Comparison of ENCODE assay signal across 8 mouse cellular contexts in the genomic region with DNA sequence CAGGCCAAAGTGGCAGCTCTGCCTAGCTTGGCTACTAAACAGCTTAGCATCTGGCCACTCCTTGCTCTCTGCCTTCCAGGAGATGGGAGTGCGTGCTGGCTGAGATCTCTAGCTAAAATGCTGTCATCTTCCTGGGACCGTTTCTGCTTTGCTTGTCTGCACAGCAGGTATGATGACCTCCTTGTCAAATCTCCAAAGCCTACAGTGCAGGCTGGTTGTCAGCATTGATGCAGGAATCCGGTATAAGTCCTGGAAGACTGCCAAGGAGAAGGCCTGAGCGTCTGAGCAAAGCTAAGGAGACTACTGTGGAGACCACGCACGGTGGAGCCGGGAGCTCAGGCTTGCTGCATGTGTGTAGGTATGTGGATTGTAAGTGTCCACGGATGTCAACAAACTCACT. TPM values are rescaled to one million over a fixed set of nuclear protein-coding genes. Genes with fewer than 3 reads are reported as not detected.
A peak's percentile ranks its signal among the peaks of the same experiment; 100 is the strongest.
DNase-seq lines count a peak whose midpoint lies in the region; ATAC-seq and TF ChIP-seq lines count a peak whose summit lies in the region.

A gene (plus strand): TSS at position 173 of the 400 bp plus-strand sequence.

- TF ChIP-seq CTCF in stomach, postnatal 0 days (IDR thresholded peaks at IDR 0.05; ENCODE audit: low read depth), result no peak

- H3K4me2 ChIP-seq in stomach, embryonic 14.5 days (replicated peaks; ENCODE audit: low read depth, low read length), result no peak within 1 kb of the TSS
- no peak within 1 kb of the TSS for H3K4me2 ChIP-seq in stomach, postnatal 0 days (replicated peaks; ENCODE audit: low read depth)
- H3K4me2 ChIP-seq in limb, embryonic 11.5 days (ENCODE audit: low read depth, severe bottlenecking), result no peak within 1 kb of the TSS
- no peak within 1 kb of the TSS for H3K4me2 ChIP-seq in stomach, embryonic 15.5 days

- no peak for ATAC-seq in stomach, embryonic 14.5 days (ENCODE audit: insufficient number of reproducible peaks, insufficient read depth, low FRiP score, low read depth)
- ATAC-seq in stomach, postnatal 0 days (ENCODE audit: low FRiP score, low TSS enrichment), result no peak
- no peak for ATAC-seq in limb, embryonic 11.5 days (ENCODE audit: insufficient number of reproducible peaks, low FRiP score, low TSS enrichment, low read depth)
- no peak for ATAC-seq in stomach, embryonic 15.5 days (ENCODE audit: insufficient read depth, low FRiP score, low read depth)

- peak; percentile 54 to 59 for DNase-seq in cerebellum, postnatal 14 days
- no peak for DNase-seq in cerebellum, adult 8-10 months
- DNase-seq in stomach, postnatal 0 days (ENCODE audit: low spot score), result no peak
- no peak for DNase-seq in limb, embryonic 11.5 days (ENCODE audit: low spot score)
- no peak for DNase-seq in adipocyte (ENCODE audit: low spot score)
- no peak for DNase-seq in spleen, postnatal 36 days (ENCODE audit: low spot score in 2 of 2)

- no peak within 1 kb of the TSS for H3K4me3 ChIP-seq in stomach, embryonic 14.5 days (ENCODE audit: low read depth, low read length)
- no peak within 1 kb of the TSS for H3K4me3 ChIP-seq in stomach, postnatal 0 days (ENCODE audit: low read depth, low read length)
- H3K4me3 ChIP-seq in limb, embryonic 11.5 days (ENCODE audit: low read depth, low read length), result no peak within 1 kb of the TSS
- H3K4me3 ChIP-seq in stomach, embryonic 15.5 days (replicated peaks), result no peak within 1 kb of the TSS

- 57% methylated on average over 8 of the region's 8 CpGs for WGBS in stomach, embryonic 14.5 days
- 55% methylated on average over 8 of the region's 8 CpGs for WGBS in stomach, postnatal 0 days
- WGBS in limb, embryonic 11.5 days, result 82% methylated on average over 8 of the region's 8 CpGs
- 59% methylated on average over 8 of the region's 8 CpGs for WGBS in stomach, embryonic 15.5 days

- H3K4me1 ChIP-seq in stomach, embryonic 14.5 days (ENCODE audit: control insufficient read depth, insufficient read depth, low read length), result no peaks in the 10 kb centered on the region
- no peaks in the 10 kb centered on the region for H3K4me1 ChIP-seq in stomach, postnatal 0 days (replicated peaks; ENCODE audit: control insufficient read depth, insufficient read depth)
- H3K4me1 ChIP-seq in limb, embryonic 11.5 days (ENCODE audit: control insufficient read depth, insufficient read depth, low read length), result no peaks in the 10 kb centered on the region
- no peaks in the 10 kb centered on the region for H3K4me1 ChIP-seq in stomach, embryonic 15.5 days

- no peak within 1 kb of the TSS for H3K9ac ChIP-seq in stomach, embryonic 14.5 days (replicated peaks; ENCODE audit: low read depth, low read length)
- no peak within 1 kb of the TSS for H3K9ac ChIP-seq in stomach, postnatal 0 days (ENCODE audit: low read length)
- no peak within 1 kb of the TSS for H3K9ac ChIP-seq in limb, embryonic 11.5 days (ENCODE audit: low read length)
- H3K9ac ChIP-seq in stomach, embryonic 15.5 days, result no peak within 1 kb of the TSS

- no peaks in the 10 kb centered on the region for H3K27me3 ChIP-seq in stomach, embryonic 14.5 days (ENCODE audit: control insufficient read depth, insufficient read depth, low read length)
- no peaks in the 10 kb centered on the region for H3K27me3 ChIP-seq in stomach, postnatal 0 days (ENCODE audit: control insufficient read depth, insufficient read depth, low read length)
- no peaks in the 10 kb centered on the region for H3K27me3 ChIP-seq in limb, embryonic 11.5 days (ENCODE audit: control insufficient read depth, insufficient read depth, low read length)
- no peaks in the 10 kb centered on the region for H3K27me3 ChIP-seq in stomach, embryonic 15.5 days (replicated peaks)

- H3K9me3 ChIP-seq in stomach, embryonic 14.5 days (ENCODE audit: control insufficient read depth, low read depth, low read length), result no peaks in the 10 kb centered on the region
- no peaks in the 10 kb centered on the region for H3K9me3 ChIP-seq in stomach, postnatal 0 days (ENCODE audit: control insufficient read depth, low read length)
- no peaks in the 10 kb centered on the region for H3K9me3 ChIP-seq in limb, embryonic 11.5 days (ENCODE audit: control insufficient read depth, low read length)
- no peaks in the 10 kb centered on the region for H3K9me3 ChIP-seq in stomach, embryonic 15.5 days

- no peak for TF ChIP-seq EP300 in stomach, postnatal 0 days (optimal IDR thresholded peaks at IDR 0.05)

- H3K27ac ChIP-seq in stomach, embryonic 14.5 days (ENCODE audit: low read length), result no peak within 1 kb of the TSS
- H3K27ac ChIP-seq in stomach, postnatal 0 days (replicated peaks), result no peak within 1 kb of the TSS
- no peak within 1 kb of the TSS for H3K27ac ChIP-seq in limb, embryonic 11.5 days (replicated peaks; ENCODE audit: low read depth, low read length)
- H3K27ac ChIP-seq in stomach, embryonic 15.5 days, result no peak within 1 kb of the TSS

- no peaks in the 10 kb centered on the region; the same call in 1 of the 2 replicates for H3K36me3 ChIP-seq in stomach, embryonic 14.5 days (ENCODE audit: control insufficient read depth, insufficient read depth, low read length)
- H3K36me3 ChIP-seq in stomach, postnatal 0 days (ENCODE audit: control insufficient read depth, insufficient read depth, low read length), result peaks cover under 1% of the 10 kb centered on the region; the same call in 1 of the 2 replicates
- H3K36me3 ChIP-seq in limb, embryonic 11.5 days (ENCODE audit: control insufficient read depth, insufficient read depth, low read length), result no peaks in the 10 kb centered on the region
- H3K36me3 ChIP-seq in stomach, embryonic 15.5 days, result no peaks in the 10 kb centered on the region

RNA-seq across cellular contexts. Expression of the gene that starts here (rescaled TPM):
- polyA plus RNA-seq in stomach, embryonic 14.5 days (2014; fragmentation: Nextera tagmentation; extraction: Ambion mirVana), result 15.8 and 15.9 TPM in 2 replicates
- polyA plus RNA-seq in stomach, postnatal 0 days (2015; fragmentation: Nextera tagmentation; extraction: Ambion mirVana), result 4.9 and 5.7 TPM in 2 replicates
- 23.6 and 23.7 TPM in 2 replicates for polyA plus RNA-seq in limb, embryonic 11.5 days (2014; fragmentation: Nextera tagmentation; extraction: Ambion mirVana)
- polyA plus RNA-seq in stomach, embryonic 15.5 days (2015; fragmentation: Nextera tagmentation; extraction: Ambion mirVana), result 13.0 and 14.7 TPM in 2 replicates

Comparison
In these comparisons a context has a peak if more than half of its experiments do, and no peak if none do; other contexts are left out.
1. DNase-seq: peak in cerebellum, postnatal 14 days (2 of 2); none in cerebellum, adult 8-10 months (single experiment), stomach, postnatal 0 days (single experiment), limb, embryonic 11.5 days (single experiment), adipocyte (single experiment) and spleen, postnatal 36 days (0 of 2).